Mouse (Mus musculus): ENCODE data around the gene Gon7.

The Gon7 gene

DNA sequence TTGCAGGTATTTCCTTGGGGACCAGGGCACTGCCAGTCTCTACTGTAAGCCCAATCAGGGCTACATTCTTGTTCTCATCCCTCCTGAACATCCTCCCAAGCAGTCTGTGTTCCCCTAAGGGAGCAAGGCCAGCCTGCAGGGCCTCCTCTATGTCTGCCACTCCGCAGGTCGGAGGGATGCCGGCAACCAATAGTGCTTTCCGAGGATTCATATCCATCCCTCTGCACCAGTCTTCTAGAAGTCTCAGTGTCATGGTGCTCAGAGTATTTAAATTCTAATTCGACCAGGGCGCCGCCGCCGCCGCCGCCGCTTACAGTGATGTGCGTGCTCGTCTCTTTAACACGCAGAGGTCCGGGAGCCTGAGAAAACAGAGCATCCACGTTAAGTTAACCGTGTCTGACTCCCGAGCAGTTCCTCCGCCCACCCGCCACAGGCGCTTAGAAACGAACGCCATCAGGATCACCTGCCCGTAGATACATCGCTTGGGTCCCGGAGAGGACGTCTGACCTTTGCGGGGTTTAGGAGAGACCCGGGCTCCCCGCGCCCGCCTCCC lies 14.5 kb downstream of the Gon7 start:
- DNase-seq (ENCODE audit: low spot score), result no peak

DNA sequence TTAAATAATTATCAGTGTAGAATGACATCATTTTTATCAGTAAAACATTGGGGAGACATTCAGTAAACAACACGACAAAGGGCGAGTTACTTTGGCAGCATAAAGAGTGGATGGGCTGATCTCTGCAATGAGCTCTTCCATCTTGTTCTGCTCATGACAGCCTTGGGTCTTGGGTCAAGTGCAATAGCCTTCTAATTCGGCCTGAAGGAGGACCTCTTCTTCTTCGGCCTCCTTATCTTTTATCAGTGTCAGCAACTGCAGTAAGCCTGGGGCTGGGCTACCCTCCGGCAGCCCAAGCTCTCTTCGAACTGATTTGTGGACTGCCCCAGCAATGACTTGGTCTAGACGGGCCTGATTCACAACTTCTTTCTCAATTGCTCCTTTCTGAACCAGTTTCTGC lies 15.5 kb downstream of the Gon7 start:
- DNase-seq (ENCODE audit: low spot score), result no peak

DNA sequence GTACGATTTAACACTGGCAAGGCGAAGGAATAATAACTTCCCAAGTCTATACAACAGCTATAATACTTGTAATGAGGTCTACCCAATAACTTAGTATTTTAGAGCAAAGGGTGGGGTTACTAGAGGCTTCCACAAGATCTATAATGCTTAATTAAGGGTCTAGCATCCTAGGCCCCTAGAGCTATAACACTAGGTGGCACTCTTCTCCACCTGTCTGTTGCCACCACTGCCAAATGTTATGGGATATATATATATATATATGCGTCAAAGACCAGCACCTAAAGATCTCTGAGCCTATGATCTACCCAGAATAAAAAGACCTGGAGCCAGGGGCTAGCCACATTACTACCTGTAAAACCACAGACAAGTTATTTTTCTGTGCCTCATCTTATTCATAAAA lies 17.3 kb downstream of the Gon7 start:
- no peak for DNase-seq (ENCODE audit: low spot score)

DNA sequence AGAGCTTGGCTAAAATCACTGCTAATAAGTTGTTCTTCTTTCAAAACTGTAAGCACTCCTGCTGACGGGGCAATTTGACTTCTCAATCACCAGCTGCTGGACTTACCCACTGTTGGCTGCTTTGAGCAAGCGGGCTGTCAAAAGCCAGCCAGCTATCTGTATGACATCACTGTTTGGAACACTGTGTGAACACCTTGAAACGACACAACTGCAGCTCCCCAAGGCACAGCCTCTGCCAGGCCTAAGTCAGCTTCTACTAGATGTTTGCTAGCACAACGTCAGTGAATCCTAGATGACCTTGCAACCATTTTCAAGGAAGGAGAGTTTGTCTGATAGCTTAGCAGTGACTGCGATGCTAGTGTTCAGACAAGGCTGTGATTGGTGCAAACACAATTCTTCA lies 18.5 kb downstream of the Gon7 start:
- DNase-seq (ENCODE audit: low spot score), result no peak

DNA sequence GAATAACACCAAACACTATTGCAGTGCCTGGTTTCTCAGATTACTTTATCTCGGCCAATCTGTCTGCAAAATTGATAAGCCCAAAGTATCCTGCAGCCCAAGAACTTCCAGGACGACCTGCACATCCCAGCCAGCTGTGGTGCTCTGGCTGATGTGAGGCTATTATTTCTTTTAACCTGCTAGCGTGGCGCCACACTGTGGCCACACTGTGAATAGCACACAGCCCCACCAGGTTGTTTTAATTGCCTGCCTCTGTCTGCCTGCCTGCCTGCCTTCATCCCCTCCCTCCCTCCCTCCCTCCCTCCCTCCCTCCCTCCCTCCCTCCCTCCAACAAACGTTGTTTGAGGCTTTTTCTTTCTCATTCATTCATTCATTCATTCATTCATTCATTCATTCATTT lies 24.2 kb downstream of the Gon7 start:
- DNase-seq (ENCODE audit: low spot score), result no peak

DNA sequence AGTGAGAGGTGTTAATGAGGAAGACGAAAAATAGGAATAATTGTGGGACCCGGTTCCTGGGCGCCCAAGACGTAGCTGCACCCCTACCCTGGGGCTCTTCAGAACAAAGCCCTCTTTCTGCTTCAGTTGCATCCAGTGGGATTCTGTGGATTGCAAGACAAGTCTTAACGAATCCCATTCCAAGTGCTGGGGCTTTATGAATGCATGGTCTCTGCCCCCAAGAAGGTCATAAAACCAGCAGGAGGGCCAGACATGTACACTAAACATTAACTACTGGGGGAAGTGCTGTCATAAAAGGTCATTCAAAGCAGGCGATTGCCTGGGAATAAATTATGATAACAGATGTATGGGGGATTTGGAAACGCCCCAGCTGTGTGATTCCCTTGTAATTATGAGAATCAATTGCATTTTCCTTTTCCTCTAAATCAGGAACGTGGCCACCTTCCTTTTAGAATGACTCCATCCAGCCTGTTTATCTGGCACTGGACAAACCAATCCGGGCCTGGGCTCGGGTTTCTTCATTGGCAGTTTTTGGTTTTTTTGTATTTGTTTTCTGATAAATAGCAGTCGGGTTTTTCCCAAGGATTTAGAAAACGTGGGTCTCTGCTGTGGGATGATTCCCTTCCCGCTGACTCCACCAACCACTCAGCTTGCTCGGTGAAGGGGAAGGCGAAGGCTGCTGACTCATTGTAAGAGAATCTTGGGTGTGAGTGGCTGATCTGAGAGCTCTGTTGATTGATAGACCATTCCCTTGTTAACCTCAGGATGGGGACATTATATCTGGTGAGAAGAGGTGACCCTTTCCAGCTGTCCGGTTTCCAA lies 26.6 kb downstream of the Gon7 start:
- DNase-seq (ENCODE audit: low spot score), result no peak

DNA sequence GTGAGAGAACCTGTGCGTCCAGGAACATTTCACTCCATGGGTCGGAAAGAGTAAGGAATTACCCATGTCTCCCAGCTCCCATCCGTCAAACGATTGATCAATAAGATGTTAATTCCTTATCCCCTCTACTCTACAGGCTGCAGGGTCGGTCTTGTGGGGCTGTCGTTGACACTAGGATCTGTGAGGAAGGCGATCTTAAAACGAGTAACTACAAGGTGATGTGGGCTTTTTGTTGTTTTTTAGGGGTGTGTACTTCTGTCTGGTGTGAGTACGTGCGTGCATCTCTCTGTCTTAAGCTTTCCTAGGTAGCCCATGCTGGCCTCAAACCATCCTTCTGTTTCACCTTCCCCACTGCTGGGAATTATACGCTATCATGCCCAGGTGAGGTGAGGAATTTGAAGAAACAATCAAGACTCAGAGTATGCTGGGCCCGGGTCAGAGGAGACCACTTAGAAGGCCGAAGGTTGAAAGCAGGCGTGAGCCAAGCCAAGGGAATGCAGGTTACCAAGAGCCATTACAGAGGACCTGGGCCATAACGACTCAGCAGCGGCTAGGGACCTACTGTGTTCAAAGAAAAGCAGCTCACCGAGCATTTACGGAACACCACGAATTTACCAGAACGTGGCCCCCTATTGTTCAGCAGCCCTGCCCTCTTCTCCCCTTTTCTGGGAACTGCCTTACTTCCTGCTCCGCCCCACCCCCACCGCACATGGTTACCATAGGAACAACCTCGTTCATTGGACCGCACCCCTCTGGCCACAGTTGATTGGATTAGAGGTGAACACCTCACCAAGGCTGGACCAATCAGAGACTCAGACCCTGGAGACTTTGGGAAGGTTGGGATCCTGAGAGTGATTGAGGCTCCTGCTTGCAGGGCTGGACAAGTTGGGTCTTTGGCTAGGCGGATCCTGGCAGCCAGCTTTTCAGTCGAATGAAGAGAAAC lies 27.5 kb downstream of the Gon7 start:
- DNase-seq (ENCODE audit: low spot score), result peak; percentile 58

DNA sequence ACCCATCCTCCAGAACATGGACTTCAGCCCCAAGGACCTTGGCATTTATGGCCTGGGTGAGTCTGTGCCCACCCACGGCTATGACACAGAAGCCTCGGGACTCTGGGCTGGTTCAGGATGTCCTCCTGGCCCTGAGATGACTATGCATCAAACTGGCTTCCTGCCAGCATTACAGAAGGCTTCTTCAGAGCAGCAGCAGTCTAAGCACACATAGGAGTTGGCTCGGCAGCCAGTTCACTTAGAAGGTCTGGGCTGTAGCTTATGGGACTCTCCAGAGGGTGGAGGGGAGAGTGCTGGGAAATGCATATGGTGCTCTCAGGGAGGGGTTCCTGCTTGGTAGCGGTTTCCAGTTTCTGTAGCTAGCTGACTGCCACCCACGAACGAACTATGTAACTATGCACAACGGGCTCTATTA lies 31.8 kb downstream of the Gon7 start:
- DNase-seq (ENCODE audit: low spot score), result no peak

DNA sequence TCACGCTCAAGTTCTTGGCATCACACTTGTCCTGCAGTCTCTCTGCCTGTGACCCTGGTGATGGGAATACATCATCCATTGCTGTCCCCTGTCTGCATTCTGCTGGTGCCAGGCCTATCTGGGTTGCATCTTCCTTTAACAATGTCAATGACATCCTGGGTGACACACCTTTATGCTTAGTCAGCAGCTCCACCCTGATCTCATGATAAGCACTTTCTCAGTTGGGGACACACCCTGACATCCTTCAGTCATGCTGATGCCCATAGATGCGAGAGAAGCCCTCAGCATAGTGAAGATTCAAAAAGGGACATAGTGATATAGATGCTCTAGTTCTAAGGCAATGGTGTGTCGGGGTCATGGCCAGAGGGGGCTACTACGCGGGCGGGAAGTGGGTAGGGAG lies 32.5 kb downstream of the Gon7 start:
- no peak for DNase-seq (ENCODE audit: low spot score)

DNA sequence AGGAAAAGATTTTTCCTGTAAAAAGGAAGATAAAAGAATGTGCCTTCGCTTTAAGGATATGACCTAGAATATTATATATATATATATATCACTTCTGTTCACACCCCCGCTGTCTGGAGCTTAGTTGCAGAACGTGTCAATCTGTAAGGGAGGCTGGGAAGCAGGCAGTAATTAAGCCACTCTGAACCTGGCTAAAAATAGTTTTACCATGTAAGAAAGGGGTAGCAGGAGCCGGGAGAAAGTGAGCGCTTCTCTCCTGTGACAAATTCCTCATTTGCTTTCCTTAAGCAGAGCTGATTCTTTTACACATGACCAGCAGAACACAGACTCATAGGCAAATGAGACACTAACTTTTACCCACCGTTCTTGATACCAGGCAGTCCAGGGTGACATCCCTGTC lies 33.7 kb downstream of the Gon7 start:
- no peak for DNase-seq (ENCODE audit: low spot score)

DNA sequence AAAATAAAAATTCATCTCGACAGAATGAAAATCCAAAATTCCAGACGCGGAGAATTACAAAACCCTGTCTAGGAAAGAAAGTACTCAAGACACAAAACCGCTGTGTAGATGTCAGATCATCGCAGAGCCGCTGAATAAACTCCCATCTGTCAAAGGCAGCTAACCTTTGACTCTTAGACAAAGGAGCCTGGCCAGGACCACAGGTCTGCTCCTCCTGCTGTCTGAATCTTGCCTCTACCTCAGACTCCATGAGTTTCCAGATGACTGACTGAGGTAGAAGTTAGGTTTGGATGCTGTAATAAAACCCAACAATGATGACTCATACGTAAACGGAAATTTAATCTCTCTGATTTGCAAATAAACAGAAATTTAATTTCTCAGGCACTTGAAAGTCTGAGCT lies 34.6 kb downstream of the Gon7 start:
- DNase-seq (ENCODE audit: low spot score), result no peak

DNA sequence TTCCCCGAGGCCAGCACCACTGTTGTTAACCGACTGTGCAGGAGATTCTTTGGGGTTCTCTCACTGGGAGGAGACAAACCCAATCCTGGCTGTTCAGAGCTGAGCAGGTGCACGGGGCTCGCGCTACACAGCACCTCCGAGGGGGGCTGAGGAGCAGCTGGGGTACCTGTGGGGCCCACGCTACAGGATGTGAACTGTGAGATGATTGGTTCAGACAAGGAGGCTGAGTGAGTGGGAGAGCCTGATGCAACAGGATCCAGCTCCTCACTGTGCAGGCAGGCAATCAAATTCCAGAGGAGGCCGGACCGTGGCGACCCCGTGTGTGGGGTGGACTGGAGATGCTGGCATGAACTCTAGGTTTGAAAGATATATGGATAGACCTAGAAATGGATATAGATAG lies 35.2 kb downstream of the Gon7 start:
- DNase-seq (ENCODE audit: low spot score), result no peak

DNA sequence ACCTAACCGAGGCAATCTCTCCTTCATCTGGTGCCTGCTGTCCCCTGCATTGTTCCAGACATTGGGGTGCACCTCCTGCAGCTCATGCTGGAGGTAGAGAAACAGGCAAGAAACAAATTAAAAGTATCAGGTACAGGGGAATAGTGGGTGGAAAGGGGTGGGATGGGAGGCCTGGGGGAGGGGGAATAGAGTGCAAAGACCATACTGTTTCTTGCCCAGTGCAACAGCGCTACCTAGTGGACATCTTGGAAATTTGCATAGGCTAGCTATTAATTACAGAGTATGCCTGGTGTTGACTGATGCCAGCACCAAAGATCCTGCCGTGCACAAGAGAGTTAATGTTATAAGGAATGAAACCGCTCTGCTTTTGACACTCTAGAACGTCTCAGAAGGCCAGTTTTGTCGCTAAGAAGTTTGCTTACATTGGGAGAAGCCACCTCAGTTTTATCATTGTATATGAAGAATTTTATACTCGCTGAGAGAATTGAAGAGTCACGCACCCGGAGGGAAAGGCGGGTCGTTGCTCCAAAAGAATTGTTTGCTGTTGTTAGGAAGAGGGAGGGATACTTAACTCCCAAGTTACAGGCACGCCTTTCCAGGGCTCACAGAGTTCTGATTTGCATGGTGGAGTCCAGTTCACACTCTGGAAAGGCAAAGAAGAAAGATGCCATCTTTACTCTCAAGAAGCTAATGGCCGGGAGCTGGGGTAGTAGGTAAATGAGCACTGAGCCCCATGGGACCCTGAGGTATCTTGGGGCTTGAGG lies 37.9 kb downstream of the Gon7 start:
- no peak for DNase-seq (ENCODE audit: low spot score)

DNA sequence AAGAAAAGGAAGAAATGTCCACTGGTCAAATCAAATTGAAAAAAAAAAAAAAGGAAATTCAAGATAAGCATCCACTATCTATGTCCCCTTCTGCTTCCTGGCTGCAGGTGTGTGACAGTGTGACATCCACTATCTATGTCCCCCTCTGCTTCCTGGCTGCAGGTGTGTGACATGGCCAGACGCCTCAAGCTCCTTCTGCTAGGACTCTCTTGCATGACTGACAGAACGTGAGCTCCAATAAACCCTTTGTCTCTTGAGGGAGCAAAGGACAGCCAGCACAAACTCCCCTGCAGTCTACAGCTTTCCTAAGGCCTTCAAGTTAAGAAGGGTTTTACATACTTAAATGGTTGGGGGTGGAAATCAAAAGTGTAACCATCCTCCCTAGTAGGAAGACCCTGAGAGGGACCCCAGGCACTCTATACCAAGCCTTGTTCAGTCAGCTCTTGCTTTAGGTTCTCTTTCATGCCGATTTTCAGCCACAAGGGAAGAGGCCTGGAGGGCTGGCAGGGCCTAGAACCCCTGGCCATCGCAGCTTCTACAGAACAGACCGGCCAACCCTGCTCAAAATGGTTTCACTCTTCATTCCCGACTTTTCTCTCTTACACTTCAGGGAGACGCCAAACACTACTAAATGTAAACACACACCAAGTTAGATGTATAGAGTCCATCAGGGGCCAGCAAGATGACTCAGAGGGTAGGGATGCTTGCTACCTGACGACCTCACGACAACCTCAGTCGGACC lies 42.8 kb downstream of the Gon7 start:
- no peak for DNase-seq (ENCODE audit: low spot score)

DNA sequence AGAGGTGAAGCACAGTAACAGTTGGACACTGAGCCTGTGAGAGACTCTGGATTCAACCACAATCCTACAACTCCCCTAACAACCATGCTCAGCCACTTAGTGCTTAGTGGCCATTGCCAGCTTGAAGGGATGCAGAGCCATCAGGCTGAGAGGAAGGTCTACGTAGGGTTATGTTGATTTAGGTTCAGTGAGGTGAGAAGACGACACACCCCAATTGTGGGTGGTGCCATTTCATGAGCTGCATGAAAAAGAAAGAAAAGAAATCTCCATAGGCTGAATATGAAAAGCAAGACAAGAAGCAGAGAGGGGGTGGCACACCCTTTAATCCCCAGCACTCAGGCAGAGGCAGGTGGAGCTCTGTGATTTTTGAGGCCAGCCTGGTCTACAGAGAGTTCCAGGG lies 43.5 kb downstream of the Gon7 start:
- no peak for DNase-seq (ENCODE audit: low spot score)

DNA sequence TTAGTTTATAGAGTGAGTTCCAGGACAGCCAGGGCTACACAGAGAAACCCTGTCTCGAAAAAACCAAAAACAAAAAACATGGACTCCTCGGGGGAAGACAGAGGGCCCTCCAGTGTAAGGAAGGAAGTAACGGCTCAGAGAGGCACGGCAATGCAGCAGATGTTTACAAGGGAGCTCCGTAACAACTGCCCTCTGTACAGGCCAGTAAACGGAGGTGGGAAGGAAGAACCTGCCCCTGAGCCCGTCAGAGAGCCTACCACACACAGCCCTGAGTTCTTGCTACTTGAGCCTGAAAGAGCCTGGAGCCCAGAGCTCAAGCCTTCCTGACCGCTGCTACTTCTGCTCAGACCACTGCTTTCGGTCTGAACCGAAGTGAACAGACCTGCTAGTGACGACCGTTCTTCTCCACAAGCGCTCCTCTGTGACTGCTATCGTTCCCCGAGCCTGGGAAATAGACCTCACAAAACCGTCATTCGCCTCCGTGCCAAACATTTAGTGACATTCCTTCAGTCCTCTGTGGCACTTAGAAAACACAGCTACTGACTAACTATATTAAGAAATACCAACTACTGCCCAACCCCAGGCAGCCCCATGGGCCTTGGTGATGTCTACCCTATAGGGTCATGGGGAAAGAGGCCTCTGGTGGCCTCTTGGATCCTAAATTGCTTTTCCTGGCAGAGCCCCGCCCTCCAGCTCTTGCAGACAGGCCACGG lies 44.3 kb downstream of the Gon7 start:
- no peak for DNase-seq (ENCODE audit: low spot score)

DNA sequence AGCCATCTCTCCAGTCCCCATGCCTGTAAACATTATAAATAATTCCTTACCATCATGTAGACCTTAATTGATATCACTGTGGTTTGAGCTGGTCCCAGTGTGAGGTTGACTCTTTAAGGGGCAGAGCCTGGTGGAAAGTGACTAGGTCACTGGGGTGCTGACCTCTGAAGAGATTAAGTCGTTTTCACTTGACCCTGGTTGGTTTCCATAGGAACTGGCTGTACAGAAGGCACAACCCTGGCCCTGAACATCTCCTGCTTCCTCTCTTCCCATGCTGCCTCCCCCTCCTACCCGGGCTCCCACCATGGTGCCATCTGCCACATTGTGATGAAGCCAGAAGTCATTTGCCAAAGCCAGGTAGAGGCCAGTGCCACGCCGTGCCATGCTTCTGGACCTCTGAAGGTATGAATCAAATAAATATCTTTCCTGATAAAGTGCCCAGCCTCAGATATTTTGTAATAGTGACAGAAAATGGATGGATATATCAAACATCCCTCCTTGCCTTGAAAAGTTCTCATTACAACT lies 46.7 kb downstream of the Gon7 start:
- no peak for DNase-seq (ENCODE audit: low spot score)

DNA sequence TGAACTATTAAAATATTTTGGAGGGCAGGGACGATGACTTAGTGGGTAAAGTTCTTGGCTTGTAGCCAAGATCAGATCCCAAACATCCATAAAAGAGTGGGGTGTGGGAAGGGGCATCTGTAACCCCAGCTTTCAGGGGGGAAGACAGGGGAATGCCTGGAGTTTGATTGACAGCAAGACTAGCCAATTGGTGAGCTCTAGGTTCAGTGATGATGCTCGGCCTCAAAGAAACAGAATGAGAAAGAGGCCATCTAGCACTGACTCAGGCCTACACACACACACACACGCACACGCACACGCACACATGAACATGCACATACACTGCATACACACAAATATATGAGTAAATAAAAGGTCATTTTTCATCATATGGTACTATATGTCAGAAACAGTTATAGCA lies 47.7 kb downstream of the Gon7 start:
- no peak for DNase-seq (ENCODE audit: low spot score)

DNA sequence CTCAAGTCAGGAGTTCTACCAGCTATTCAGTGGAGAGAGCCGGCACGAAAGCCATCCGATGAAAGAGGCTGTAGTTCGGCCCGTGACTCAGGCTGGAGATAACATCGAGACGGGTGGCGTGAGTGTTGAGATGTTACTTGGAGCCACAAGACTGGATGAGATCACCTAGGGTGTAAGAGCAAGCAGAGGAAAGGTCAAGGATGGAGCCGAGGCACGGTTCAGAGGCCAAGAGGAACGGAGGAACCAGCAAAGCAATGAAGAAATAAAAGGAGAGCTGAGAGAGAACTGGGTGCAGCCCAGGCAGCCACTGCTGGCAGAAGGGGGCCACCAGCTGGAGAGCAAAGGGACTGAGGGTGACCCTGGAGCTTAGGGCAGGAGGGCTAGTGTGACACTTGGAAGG lies 49.4 kb downstream of the Gon7 start:
- no peak for DNase-seq (ENCODE audit: low spot score)

DNA sequence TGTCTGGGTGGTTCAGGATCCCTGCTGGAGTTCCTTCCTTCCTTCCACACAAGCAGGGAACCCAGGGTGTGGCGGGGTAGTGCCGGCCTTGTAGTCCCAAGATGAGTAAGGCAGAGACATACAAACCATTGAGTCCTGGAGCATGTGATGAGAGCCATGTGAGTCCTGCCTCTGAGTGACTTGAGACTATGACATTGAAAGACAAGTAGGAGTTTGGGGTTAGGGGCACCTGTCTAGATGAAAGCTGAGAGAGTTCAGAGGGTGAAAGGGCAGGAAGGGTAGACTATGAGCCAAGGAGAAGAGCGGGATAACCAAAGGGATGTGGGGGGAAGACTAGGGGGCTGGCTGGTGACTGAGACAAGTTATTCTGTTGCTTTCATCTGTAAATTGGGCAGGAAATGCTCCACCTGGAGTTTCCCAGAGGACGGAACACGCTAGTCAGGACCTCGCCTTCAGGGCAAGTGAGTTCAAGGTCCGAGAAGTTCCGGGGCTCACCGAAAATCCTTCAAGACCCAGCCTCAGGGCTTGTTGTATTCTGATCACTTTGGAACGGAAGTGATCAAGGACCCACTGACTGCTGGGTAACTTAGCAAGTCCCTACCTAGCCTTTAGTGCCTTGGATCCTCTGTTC lies 50.7 kb downstream of the Gon7 start:
- no peak for DNase-seq (ENCODE audit: low spot score)
